ENCODE assay signal across 26 mouse cellular contexts in the genomic region with DNA sequence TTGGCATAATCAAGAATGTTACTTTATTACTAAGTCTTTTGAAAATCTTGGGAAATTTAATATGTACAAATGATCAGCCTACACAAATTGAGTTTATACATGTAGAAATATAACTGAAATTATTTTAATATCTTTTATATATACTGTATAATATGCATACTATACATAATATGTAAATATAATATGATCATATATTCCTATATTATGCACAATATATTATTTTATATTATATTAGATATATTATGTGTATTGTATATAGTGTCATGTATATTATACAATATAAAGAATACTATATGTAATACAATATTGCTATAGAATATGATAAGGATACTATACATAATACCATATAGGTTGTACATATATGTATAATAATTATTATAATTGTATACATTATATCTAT.
"Had no signal": no experiment of that assay in that cellular context is flagged by ENCODE, and none has a peak within 500 bp of the region (broad histone marks: within the 10 kb centered on the region; RNA-seq: fewer than 3 reads in every experiment).

No protein-coding gene starts in this region.

- ATAC-seq: hindbrain, postnatal 0 days; intestine, embryonic 16.5 days; liver, embryonic 12.5 days had no signal

- H3K4me1 ChIP-seq: heart, embryonic 13.5 days; heart, embryonic 15.5 days; hindbrain, embryonic 13.5 days; hindbrain, embryonic 15.5 days; kidney, embryonic 15.5 days; limb, embryonic 13.5 days; limb, embryonic 15.5 days; liver, embryonic 12.5 days had no signal

- H3K4me3 ChIP-seq: heart, adult 2 months; heart, embryonic 13.5 days; heart, embryonic 15.5 days; hindbrain, embryonic 13.5 days; hindbrain, embryonic 15.5 days; kidney, embryonic 15.5 days; limb, embryonic 13.5 days; limb, embryonic 15.5 days; liver, embryonic 12.5 days had no signal

- H3K27me3 ChIP-seq: heart, embryonic 13.5 days; heart, embryonic 15.5 days; hindbrain, embryonic 13.5 days; hindbrain, embryonic 15.5 days; kidney, embryonic 15.5 days; limb, embryonic 13.5 days; limb, embryonic 15.5 days; liver, embryonic 12.5 days had no signal

- DNase-seq: gastrocnemius, postnatal 14 days; gastrocnemius, postnatal 36 days; heart, adult 11 months; heart, adult 2 months; heart, postnatal 14 days; heart, postnatal 36 days; kidney, adult 11 months; kidney, adult 2 months; kidney, adult 9 months; kidney, postnatal 14 days; kidney, postnatal 36 days; layer of hippocampus, adult 9-11 months; layer of hippocampus, postnatal 36 days; left cerebral cortex, postnatal 4 days had no signal

- H3K4me2 ChIP-seq: heart, embryonic 11.5 days; heart, embryonic 13.5 days; heart, embryonic 15.5 days; hindbrain, embryonic 13.5 days; hindbrain, embryonic 15.5 days; kidney, embryonic 15.5 days; limb, embryonic 13.5 days; limb, embryonic 15.5 days; liver, embryonic 12.5 days had no signal

- H3K9me3 ChIP-seq: heart, embryonic 13.5 days; heart, embryonic 15.5 days; hindbrain, embryonic 13.5 days; hindbrain, embryonic 15.5 days; kidney, embryonic 15.5 days; limb, embryonic 13.5 days; limb, embryonic 15.5 days; liver, embryonic 12.5 days had no signal

- H3K9ac ChIP-seq: heart, embryonic 13.5 days; heart, embryonic 15.5 days; hindbrain, embryonic 13.5 days; hindbrain, embryonic 15.5 days; kidney, embryonic 15.5 days; limb, embryonic 13.5 days; limb, embryonic 15.5 days; liver, embryonic 12.5 days had no signal

- H3K36me3 ChIP-seq: heart, embryonic 13.5 days; heart, embryonic 15.5 days; hindbrain, embryonic 13.5 days; hindbrain, embryonic 15.5 days; kidney, embryonic 15.5 days; limb, embryonic 13.5 days; limb, embryonic 15.5 days; liver, embryonic 12.5 days had no signal

- H3K27ac ChIP-seq: heart, adult 2 months; heart, embryonic 13.5 days; heart, embryonic 15.5 days; hindbrain, embryonic 13.5 days; hindbrain, embryonic 15.5 days; hindbrain, postnatal 0 days; kidney, embryonic 15.5 days; kidney, postnatal 0 days; limb, embryonic 13.5 days; limb, embryonic 15.5 days; liver, embryonic 12.5 days had no signal
